Mouse (Mus musculus) kidney, postnatal 0 days (tissue): ENCODE results near the gene Cd247. TPM values are rescaled to one million over a fixed set of nuclear protein-coding genes. Genes with fewer than 3 reads are reported as not detected.

Experiments
- ATAC-seq: fragments of 200-750 bp; cut with Nextera tagmentation; replicated peaks from 2 replicates; pipeline ENCODE4 v1.8.0; 2017; ENCODE audit warnings: low read depth, moderate number of reproducible peaks, moderate TSS enrichment, moderate library complexity; ENCODE audit not compliant: low FRiP score
- DNase-seq: peaks from one replicate; pipeline ENCODE4 v3.0.0-alpha.2; 2016; ENCODE audit warnings: low spot score
- H3K27ac ChIP-seq: fragments of 300-500 bp; sonication (generic); 2 replicates; pipeline ENCODE4 v1.5.1; 2014; ENCODE audit warnings: mild to moderate bottlenecking
- H3K27me3 ChIP-seq: fragments of 300-500 bp; sonication (generic); 2 replicates; pipeline ENCODE4 v1.6.1; 2014; ENCODE audit warnings: low read length, mixed read lengths; ENCODE audit not compliant: insufficient read depth
- H3K36me3 ChIP-seq: fragments of 300-500 bp; sonication (generic); 2 replicates; pipeline ENCODE4 v1.6.1; 2014; ENCODE audit warnings: low read length, mixed read lengths; ENCODE audit not compliant: insufficient read depth
- H3K4me1 ChIP-seq: fragments of 300-500 bp; sonication (generic); replicated peaks from 2 replicates; pipeline ENCODE4 v1.6.1; 2014; ENCODE audit warnings: antibody characterized with exemption, low read length, mixed read lengths; ENCODE audit not compliant: insufficient read depth
- H3K4me2 ChIP-seq: fragments of 300-500 bp; sonication (generic); 2 replicates; pipeline ENCODE4 v1.6.1; 2014; ENCODE audit warnings: mild to moderate bottlenecking, low read length, moderate library complexity, mixed read lengths
- H3K4me3 ChIP-seq: fragments of 300-500 bp; sonication (generic); replicated peaks from 2 replicates; pipeline ENCODE4 v1.5.1; 2014; ENCODE audit warnings: low read depth, low read length
- H3K9ac ChIP-seq: fragments of 300-500 bp; sonication (generic); 2 replicates; pipeline ENCODE4 v1.6.1; 2014; ENCODE audit warnings: low read depth, low read length
- H3K9me3 ChIP-seq: fragments of 300-500 bp; sonication (generic); replicated peaks from 2 replicates; pipeline ENCODE4 v1.6.1; 2016; ENCODE audit warnings: low read length, inconsistent platforms, mixed read lengths
- CTCF ChIP-seq: IDR thresholded peaks from 2 replicates; pipeline ENCODE4 v1.5.1; 2016; ENCODE audit warnings: antibody characterized with exemption, low read depth, mild to moderate bottlenecking, moderate library complexity
- WGBS: fragments of 180-500 bp; shearing (Covaris S2); extraction: QIAGEN DNeasy Blood & Tissue Kit; methylation state at CpG from one replicate; pipeline ENCODE4 v1.1.7; 2014; 5-methylcytosine and 5-hydroxymethylcytosine counted together
- polyA plus RNA-seq: library from polyadenylated mRNA; unstranded; fragments of >200 nt; fragmentation: Nextera tagmentation; extraction: Ambion mirVana; gene quantifications from 2 replicates; pipeline ENCODE4 v1.2.1, GENCODE M21; 2015

The Cd247 gene
- 0.47 and 0.67 TPM in 2 replicates for polyA plus RNA-seq

DNA sequence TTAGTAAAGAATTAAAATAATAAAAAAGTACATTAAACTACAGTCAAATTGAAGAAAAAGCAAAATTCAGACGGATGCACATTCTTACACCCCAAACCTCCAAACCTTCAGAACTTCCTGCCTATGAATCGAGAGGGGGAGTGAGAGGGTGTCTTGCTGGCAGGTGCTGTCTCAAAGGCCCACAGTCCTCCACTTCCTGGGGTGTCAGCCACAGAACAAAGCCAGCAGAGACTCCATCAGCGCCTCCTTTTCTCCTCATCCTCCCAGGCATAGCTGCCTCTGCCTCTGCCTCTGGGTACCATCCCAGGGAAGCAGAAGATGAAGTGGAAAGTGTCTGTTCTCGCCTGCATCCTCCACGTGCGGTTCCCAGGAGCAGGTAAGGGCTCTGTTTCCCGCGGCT lies at the start of gene Cd247:
Cd247 (plus strand) TSS at position 171 of the 400 bp plus-strand sequence.
- no peak for ATAC-seq
- no peak within 1 kb of the TSS for H3K9ac ChIP-seq
- H3K4me1 ChIP-seq: no peaks in the 10 kb centered on the region
- H3K9me3 ChIP-seq: no peaks in the 10 kb centered on the region
- H3K27me3 ChIP-seq: no peaks in the 10 kb centered on the region
- H3K36me3 ChIP-seq: no peaks in the 10 kb centered on the region
- DNase-seq: no peak
- TF ChIP-seq CTCF: no peak
- H3K4me3 ChIP-seq: no peak within 1 kb of the TSS
- H3K4me2 ChIP-seq: no peak within 1 kb of the TSS
- no peak within 1 kb of the TSS for H3K27ac ChIP-seq
- 83% methylated on average over 8 of the region's 8 CpGs for WGBS

DNA sequence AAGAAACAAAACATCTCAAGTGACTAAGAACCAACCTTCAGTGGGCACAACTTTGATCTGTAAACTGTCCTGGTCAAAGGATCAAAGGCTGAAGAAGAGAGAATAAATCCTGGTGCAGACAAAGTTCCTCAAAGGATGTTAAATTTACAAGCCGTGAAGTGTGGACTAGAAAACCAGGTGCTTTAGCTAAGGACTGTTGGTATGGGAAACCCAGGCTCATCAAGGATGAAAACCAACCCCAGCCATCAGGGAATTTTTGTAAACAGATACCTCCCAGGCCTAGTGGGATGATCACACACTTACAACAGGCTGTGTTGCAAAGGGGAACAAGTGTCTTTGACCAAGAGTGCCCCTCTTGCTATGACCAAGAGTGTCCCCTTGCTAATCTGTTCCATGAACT lies 49.5 kb upstream of the Cd247 start:
- peak; percentile 85 for DNase-seq
- H3K4me1 ChIP-seq: no peaks in the 10 kb centered on the region; the same call in 1 of the 2 replicates
- H3K4me3 ChIP-seq: no peak overlapping the region
- peak; percentile 59; the same call in 1 of the 2 replicates for ATAC-seq
- H3K36me3 ChIP-seq: no peaks in the 10 kb centered on the region
- H3K27ac ChIP-seq: no peak overlapping the region
- H3K4me2 ChIP-seq: no peak overlapping the region
- 51% methylated on average over 1 of the region's 1 CpGs for WGBS
- no peaks in the 10 kb centered on the region for H3K27me3 ChIP-seq
- H3K9me3 ChIP-seq: no peaks in the 10 kb centered on the region
- H3K9ac ChIP-seq: no peak overlapping the region
- no peak for TF ChIP-seq CTCF

DNA sequence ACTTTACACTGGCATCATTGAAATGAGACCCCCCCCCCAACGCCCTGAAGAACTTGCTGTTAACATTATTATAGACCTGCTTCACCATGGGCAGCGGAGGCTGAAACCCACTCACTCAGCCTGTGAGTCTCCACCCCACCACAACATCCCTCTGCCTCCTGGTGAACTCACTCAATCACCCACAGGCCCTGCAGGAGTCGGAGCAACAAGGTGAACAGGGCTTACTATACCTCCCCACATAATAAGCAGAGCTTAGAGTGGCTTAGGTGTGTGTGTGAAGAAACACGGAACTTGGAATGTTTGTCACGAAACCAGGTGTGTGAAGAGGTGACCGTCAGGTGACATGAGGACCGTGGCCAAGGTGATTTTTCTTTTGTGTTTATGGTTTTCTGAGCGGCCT lies 46.5 kb upstream of the Cd247 start:
- Histone ChIP-seq H3K27ac (no peak overlapping the region), H3K4me3 (no peak overlapping the region), H3K27me3 (no peaks in the 10 kb centered on the region), H3K36me3 (no peaks in the 10 kb centered on the region), H3K4me1 (no peaks in the 10 kb centered on the region), H3K9ac (no peak overlapping the region), H3K4me2 (no peak overlapping the region), H3K9me3 (no peaks in the 10 kb centered on the region)
- DNase-seq (no peak), ATAC-seq (no peak)
- 88% methylated on average over 8 of the region's 8 CpGs for WGBS
- no peak for TF ChIP-seq CTCF

DNA sequence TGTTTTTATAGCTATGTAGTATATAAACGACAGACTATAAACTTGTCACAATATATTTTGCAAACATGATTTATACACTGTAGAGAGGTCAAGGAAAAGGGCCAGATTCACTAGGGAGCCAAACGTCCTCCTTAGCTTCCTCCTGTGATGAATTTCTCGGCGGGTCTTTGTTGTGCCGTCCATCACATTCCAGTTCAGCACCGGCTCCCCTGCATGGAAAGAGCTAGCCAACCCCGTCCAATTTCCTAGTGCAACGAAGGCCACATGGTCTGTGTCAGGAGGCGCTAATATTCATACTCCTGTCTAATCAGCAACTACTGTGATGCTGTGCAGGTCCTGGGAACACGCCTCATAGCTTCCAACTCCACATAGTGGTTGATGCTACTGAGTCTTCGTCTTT lies 40.4 kb upstream of the Cd247 start:
- H3K9ac ChIP-seq: no peak overlapping the region
- no peaks in the 10 kb centered on the region for H3K36me3 ChIP-seq
- ATAC-seq (peak; percentile 91), DNase-seq (peak; percentile 93)
- WGBS: 8% methylated on average over 11 of the region's 11 CpGs
- no peak for TF ChIP-seq CTCF
- 0 out of 2 replicates have a peak, but pooled peaks cover 3% of the 10 kb centered on the region for H3K4me1 ChIP-seq
- no peaks in the 10 kb centered on the region for H3K27me3 ChIP-seq
- no peak overlapping the region for H3K27ac ChIP-seq
- H3K9me3 ChIP-seq: no peaks in the 10 kb centered on the region
- no peak overlapping the region for H3K4me3 ChIP-seq
- no peak overlapping the region for H3K4me2 ChIP-seq

DNA sequence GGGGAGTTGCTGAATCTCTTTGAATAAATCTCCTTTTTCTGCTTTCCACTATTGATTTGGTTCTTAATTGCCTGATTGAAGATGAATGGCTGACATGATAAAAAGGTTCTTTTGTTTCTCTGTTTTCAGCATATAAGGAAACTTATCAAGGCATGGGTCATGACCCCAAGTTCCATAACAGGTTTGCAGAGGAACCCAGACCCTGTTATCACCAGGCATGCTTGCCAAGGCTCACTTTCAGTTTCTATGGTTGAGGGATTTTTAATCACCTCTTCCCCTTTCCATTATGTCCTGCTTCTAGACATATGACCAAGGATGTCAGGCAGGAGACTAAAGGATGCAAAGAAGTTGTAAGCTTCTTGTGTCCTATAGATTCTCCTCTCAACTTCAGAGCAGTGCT lies 37.3 kb upstream of the Cd247 start:
- DNase-seq (no peak), ATAC-seq (no peak)
- no peak for TF ChIP-seq CTCF
- Histone ChIP-seq H3K4me1 (0 out of 2 replicates have a peak, but pooled peaks cover 3% of the 10 kb centered on the region), H3K4me2 (no peak overlapping the region), H3K4me3 (no peak overlapping the region), H3K27me3 (no peaks in the 10 kb centered on the region), H3K9ac (no peak overlapping the region), H3K27ac (no peak overlapping the region), H3K9me3 (no peaks in the 10 kb centered on the region), H3K36me3 (no peaks in the 10 kb centered on the region)

DNA sequence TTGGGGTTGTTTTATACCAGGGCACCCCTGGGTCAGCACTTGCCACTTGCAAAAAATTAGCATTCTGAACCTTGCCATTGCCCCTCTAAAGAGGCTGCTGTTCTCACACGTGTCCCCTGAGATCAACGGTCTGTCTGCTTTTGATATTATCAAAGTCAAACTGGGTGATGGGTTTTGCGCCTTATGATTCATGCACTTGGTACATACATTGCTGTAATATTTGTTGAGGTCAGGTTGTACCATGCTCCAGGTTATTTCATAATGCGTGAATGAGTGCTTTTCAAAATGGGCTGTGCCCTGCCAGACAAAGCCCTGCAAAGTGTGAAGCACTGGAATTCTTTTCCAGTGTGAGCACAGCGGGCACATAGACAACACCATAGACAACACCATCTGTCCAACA lies 36.6 kb upstream of the Cd247 start:
- Histone ChIP-seq H3K4me1 (0 out of 2 replicates have a peak, but pooled peaks cover 3% of the 10 kb centered on the region), H3K27ac (no peak overlapping the region), H3K4me3 (no peak overlapping the region), H3K4me2 (no peak overlapping the region), H3K9ac (no peak overlapping the region), H3K36me3 (no peaks in the 10 kb centered on the region), H3K9me3 (no peaks in the 10 kb centered on the region), H3K27me3 (no peaks in the 10 kb centered on the region)
- DNase-seq (no peak), ATAC-seq (no peak)
- WGBS: 84% methylated on average over 5 of the region's 5 CpGs
- no peak for TF ChIP-seq CTCF

DNA sequence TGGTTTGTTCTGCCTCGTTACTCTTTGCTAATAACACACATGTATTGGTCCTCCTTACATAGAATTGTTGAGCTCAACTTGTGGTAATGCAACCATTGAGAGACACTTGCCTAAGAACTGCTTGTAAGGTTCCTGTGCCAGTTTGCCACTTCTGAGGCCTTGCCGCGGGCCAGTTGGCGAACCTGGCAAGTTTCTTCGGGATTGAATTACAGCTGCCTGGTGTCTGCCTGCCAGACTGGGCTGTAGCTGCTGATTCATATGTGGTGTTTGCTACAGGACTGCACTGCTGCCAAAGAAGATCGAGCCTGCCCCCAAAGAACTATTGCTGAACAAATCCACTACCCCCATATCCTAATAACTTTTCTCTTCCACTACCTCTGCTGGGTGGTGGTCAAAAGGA lies 34.3 kb upstream of the Cd247 start:
- H3K9ac ChIP-seq: no peak overlapping the region
- no peaks in the 10 kb centered on the region for H3K36me3 ChIP-seq
- ATAC-seq (no peak), DNase-seq (no peak)
- no peaks in the 10 kb centered on the region for H3K4me1 ChIP-seq
- no peaks in the 10 kb centered on the region for H3K9me3 ChIP-seq
- no peak overlapping the region for H3K4me2 ChIP-seq
- H3K27ac ChIP-seq: no peak overlapping the region
- 65% methylated on average over 6 of the region's 6 CpGs for WGBS
- no peaks in the 10 kb centered on the region for H3K27me3 ChIP-seq
- TF ChIP-seq CTCF: no peak
- H3K4me3 ChIP-seq: no peak overlapping the region
